Comparison of ENCODE assay signal across 11 mouse cellular contexts in genomic region chr2:180500726-180501125, GRCm38 (mm10). TPM values are rescaled to one million over a fixed set of nuclear protein-coding genes. Genes with fewer than 3 reads are reported as not detected.
A peak's percentile ranks its signal among the peaks of the same experiment; 100 is the strongest.
DNase-seq lines count a peak whose midpoint lies in the region; ATAC-seq and TF ChIP-seq lines count a peak whose summit lies in the region.
"Had no signal": no experiment of that assay in that cellular context is flagged by ENCODE, and none has a peak within 500 bp of the region (broad histone marks: within the 10 kb centered on the region; RNA-seq: fewer than 3 reads in every experiment).

No protein-coding gene starts in this region.

- H3K9ac ChIP-seq in kidney, postnatal 0 days (ENCODE audit: low read depth, low read length) = no peak overlapping the region
- H3K9ac ChIP-seq in embryonic facial prominence, embryonic 14.5 days (ENCODE audit: low read depth, low read length) = no peak overlapping the region
- peak overlapping the region; percentile 63; the same call in 1 of the 2 replicates for H3K9ac ChIP-seq in forebrain, embryonic 16.5 days (replicated peaks; ENCODE audit: low read depth, low read length)
- no peak overlapping the region for H3K9ac ChIP-seq in midbrain, embryonic 15.5 days

- peak overlapping the region; percentile 66 for H3K4me2 ChIP-seq in kidney, postnatal 0 days (ENCODE audit: low read length)
- H3K4me2 ChIP-seq in embryonic facial prominence, embryonic 14.5 days (ENCODE audit: low read depth, low read length) = peak overlapping the region; percentile 74; the same call in 1 of the 2 replicates
- peak overlapping the region; percentile 76 for H3K4me2 ChIP-seq in forebrain, embryonic 16.5 days (ENCODE audit: low read length)
- peak overlapping the region; percentile 85 for H3K4me2 ChIP-seq in midbrain, embryonic 15.5 days

- ATAC-seq in kidney, postnatal 0 days (replicated peaks; ENCODE audit: low FRiP score, low read depth) = no peak; the same call in 1 of the 2 replicates
- no peak for ATAC-seq in embryonic facial prominence, embryonic 14.5 days (ENCODE audit: low read depth)
- 0 out of 2 replicates have a peak, but pooled peaks have one; percentile 8 for ATAC-seq in forebrain, embryonic 16.5 days
- ATAC-seq in midbrain, embryonic 15.5 days (replicated peaks) = peak; percentile 25; the same call in 1 of the 2 replicates
- no peak for ATAC-seq in inflammation-experienced regulatory T-cells, adult 6 months
- no peak for ATAC-seq in granulocyte monocyte progenitor cell, adult 5-6 weeks (replicated peaks; ENCODE audit: poor library complexity, severe bottlenecking)
- ATAC-seq: activated CD4-positive, CD25-positive, alpha-beta regulatory T cell, adult 4 months had no signal

- DNase-seq in kidney, postnatal 0 days (ENCODE audit: low spot score) = no peak
- DNase-seq in kidney, postnatal 10 days = no peak
- DNase-seq in embryonic facial prominence, embryonic 14.5 days (ENCODE audit: low spot score) = no peak
- DNase-seq: gastrocnemius, postnatal 25 days; kidney, adult 9 months had no signal

- no peaks in the 10 kb centered on the region for H3K9me3 ChIP-seq in kidney, postnatal 0 days (replicated peaks; ENCODE audit: low read length)
- no peaks in the 10 kb centered on the region for H3K9me3 ChIP-seq in embryonic facial prominence, embryonic 14.5 days (ENCODE audit: control insufficient read depth, low read length)
- no peaks in the 10 kb centered on the region for H3K9me3 ChIP-seq in forebrain, embryonic 16.5 days (ENCODE audit: control insufficient read depth, low read length)
- H3K9me3 ChIP-seq in midbrain, embryonic 15.5 days = no peaks in the 10 kb centered on the region

- H3K27me3 ChIP-seq in kidney, postnatal 0 days (ENCODE audit: insufficient read depth, low read length) = peaks cover 7% of the 10 kb centered on the region; the same call in 1 of the 2 replicates
- peaks cover 41% of the 10 kb centered on the region for H3K27me3 ChIP-seq in embryonic facial prominence, embryonic 14.5 days (replicated peaks; ENCODE audit: control insufficient read depth, insufficient read depth, low read length)
- H3K27me3 ChIP-seq in forebrain, embryonic 16.5 days (replicated peaks; ENCODE audit: control insufficient read depth, insufficient read depth, low read length) = no peaks in the 10 kb centered on the region
- H3K27me3 ChIP-seq in midbrain, embryonic 15.5 days (replicated peaks) = peaks cover 58% of the 10 kb centered on the region

- TF ChIP-seq CTCF in kidney, postnatal 0 days (IDR thresholded peaks at IDR 0.05; ENCODE audit: low read depth) = no peak

- H3K4me3 ChIP-seq in kidney, postnatal 0 days (replicated peaks; ENCODE audit: low read depth, low read length) = peak overlapping the region; percentile 37
- no peak overlapping the region for H3K4me3 ChIP-seq in embryonic facial prominence, embryonic 14.5 days (ENCODE audit: low read depth, low read length)
- H3K4me3 ChIP-seq in forebrain, embryonic 16.5 days (replicated peaks; ENCODE audit: low read length) = peak overlapping the region; percentile 47
- peak overlapping the region; percentile 35 for H3K4me3 ChIP-seq in midbrain, embryonic 15.5 days
- H3K4me3 ChIP-seq: myocyte had no signal

- H3K27ac ChIP-seq in kidney, postnatal 0 days = no peak overlapping the region
- 0 out of 2 replicates have a peak overlapping the region, but pooled peaks have one; percentile 15 for H3K27ac ChIP-seq in embryonic facial prominence, embryonic 14.5 days (replicated peaks; ENCODE audit: low read depth, low read length)
- no peak overlapping the region for H3K27ac ChIP-seq in forebrain, embryonic 16.5 days (ENCODE audit: low read length)
- no peak overlapping the region for H3K27ac ChIP-seq in midbrain, embryonic 15.5 days

- no peaks in the 10 kb centered on the region for H3K36me3 ChIP-seq in kidney, postnatal 0 days (ENCODE audit: insufficient read depth, low read length)
- H3K36me3 ChIP-seq in embryonic facial prominence, embryonic 14.5 days (ENCODE audit: control insufficient read depth, insufficient read depth, low read length) = no peaks in the 10 kb centered on the region
- no peaks in the 10 kb centered on the region for H3K36me3 ChIP-seq in forebrain, embryonic 16.5 days (ENCODE audit: control insufficient read depth, insufficient read depth)
- no peaks in the 10 kb centered on the region for H3K36me3 ChIP-seq in midbrain, embryonic 15.5 days (replicated peaks)

- no peaks in the 10 kb centered on the region for H3K4me1 ChIP-seq in kidney, postnatal 0 days (replicated peaks; ENCODE audit: insufficient read depth, low read length)
- peaks cover 13% of the 10 kb centered on the region for H3K4me1 ChIP-seq in embryonic facial prominence, embryonic 14.5 days (ENCODE audit: control insufficient read depth, insufficient read depth, low read length)
- H3K4me1 ChIP-seq in forebrain, embryonic 16.5 days (replicated peaks; ENCODE audit: control insufficient read depth, insufficient read depth, low read length) = peaks cover 36% of the 10 kb centered on the region
- H3K4me1 ChIP-seq in midbrain, embryonic 15.5 days = peaks cover 25% of the 10 kb centered on the region

- WGBS in kidney, postnatal 0 days = 31% methylated on average over 13 of the region's 13 CpGs
- WGBS in embryonic facial prominence, embryonic 14.5 days = 49% methylated on average over 13 of the region's 13 CpGs
- WGBS in forebrain, embryonic 16.5 days = 36% methylated on average over 13 of the region's 13 CpGs
- WGBS in midbrain, embryonic 15.5 days = 42% methylated on average over 13 of the region's 13 CpGs

RNA-seq across cellular contexts. Expression of gene Ntsr1, which starts 0.9 kb away (rescaled TPM):
- 4.4 and 4.9 TPM in 2 replicates for polyA plus RNA-seq in kidney, postnatal 0 days (2015; fragmentation: Nextera tagmentation; extraction: Ambion mirVana)
- polyA plus RNA-seq in embryonic facial prominence, embryonic 14.5 days (2014; fragmentation: Nextera tagmentation; extraction: Ambion mirVana) = 0.70 and 1.00 TPM in 2 replicates
- 13.2 and 13.4 TPM in 2 replicates for polyA plus RNA-seq in forebrain, embryonic 16.5 days (2015; fragmentation: Nextera tagmentation; extraction: Ambion mirVana)
- 2.2 and 3.2 TPM in 2 replicates for polyA plus RNA-seq in midbrain, embryonic 15.5 days (2015; fragmentation: Nextera tagmentation; extraction: Ambion mirVana)
- not detected for polyA plus RNA-seq in inflammation-experienced regulatory T-cells, adult 6 months (2017; shearing (Covaris generic))
- total RNA-seq in granulocyte monocyte progenitor cell, adult 5-6 weeks (2014; fragmentation: Nextera tagmentation) = not detected in 2 replicates
- total RNA-seq in granulocyte monocyte progenitor cell, adult 5-6 weeks (2017) = not detected in 2 replicates
- total RNA-seq: gastrocnemius, postnatal 25 days had no signal
- polyA plus RNA-seq: activated CD4-positive, CD25-positive, alpha-beta regulatory T cell, adult 4 months; myocyte had no signal

RNA-seq across cellular contexts. Expression of gene Slco4a1, which starts 44.7 kb away (rescaled TPM):
- polyA plus RNA-seq in kidney, postnatal 0 days (2015; fragmentation: Nextera tagmentation; extraction: Ambion mirVana) = 11.9 and 12.7 TPM in 2 replicates
- polyA plus RNA-seq in embryonic facial prominence, embryonic 14.5 days (2014; fragmentation: Nextera tagmentation; extraction: Ambion mirVana) = 1.4 and 1.9 TPM in 2 replicates
- polyA plus RNA-seq in forebrain, embryonic 16.5 days (2015; fragmentation: Nextera tagmentation; extraction: Ambion mirVana) = 1.3 and 1.5 TPM in 2 replicates
- polyA plus RNA-seq in midbrain, embryonic 15.5 days (2015; fragmentation: Nextera tagmentation; extraction: Ambion mirVana) = 1.5 and 1.7 TPM in 2 replicates
- 1 to 10 TPM in 2 of 3 experiments, under 1 TPM in 1; 0.83 to 4.8 (median 2.2) TPM for polyA plus RNA-seq in inflammation-experienced regulatory T-cells, adult 6 months (2017; shearing (Covaris generic))
- 31.8 and 41.5 TPM in 2 replicates for total RNA-seq in granulocyte monocyte progenitor cell, adult 5-6 weeks (2014; fragmentation: Nextera tagmentation)
- 9.2 and 10.8 TPM in 2 replicates for total RNA-seq in granulocyte monocyte progenitor cell, adult 5-6 weeks (2017)
- total RNA-seq: gastrocnemius, postnatal 25 days had no signal

Comparison
In these comparisons a context has a peak if more than half of its experiments do, and no peak if none do; other contexts are left out.
1. ATAC-seq: peak in forebrain, embryonic 16.5 days (single experiment) and midbrain, embryonic 15.5 days (single experiment); none in kidney, postnatal 0 days (single experiment), embryonic facial prominence, embryonic 14.5 days (single experiment), inflammation-experienced regulatory T-cells, adult 6 months (single experiment) and granulocyte monocyte progenitor cell, adult 5-6 weeks (single experiment).
2. Peak in every context shown above with its lines, with median percentiles within 50 percentile points of each other: H3K4me2 ChIP-seq.